9 mouse cellular contexts compared by ENCODE assay signal in genomic region chr1:70725655-70726066, GRCm38 (mm10). TPM values are rescaled to one million over a fixed set of nuclear protein-coding genes. Genes with fewer than 3 reads are reported as not detected.
A peak's percentile ranks its signal among the peaks of the same experiment; 100 is the strongest.
DNase-seq lines count a peak whose midpoint lies in the region; ATAC-seq lines count a peak whose summit lies in the region.
"Had no signal": no experiment of that assay in that cellular context is flagged by ENCODE, and none has a peak within 500 bp of the region (broad histone marks: within the 10 kb centered on the region; RNA-seq: fewer than 3 reads in every experiment).

Gene Vwc2l, plus strand, starts transcription at chr1:70725715.

- no peaks in the 10 kb centered on the region for H3K36me3 ChIP-seq in kidney, embryonic 15.5 days
- H3K36me3 ChIP-seq in limb, embryonic 11.5 days (ENCODE audit: control insufficient read depth, insufficient read depth, low read length), result no peaks in the 10 kb centered on the region
- no peaks in the 10 kb centered on the region for H3K36me3 ChIP-seq in neural tube, embryonic 13.5 days
- H3K36me3 ChIP-seq: liver, embryonic 15.5 days had no signal

- peak; percentile 11 to 71 for DNase-seq in heart, adult 18-20 months
- no peak for DNase-seq in heart, adult 11 months
- peak; percentile 2 for DNase-seq in c-Kit-positive CD71-positive TER-119-positive erythroid progenitor cells, embryonic 14.5 days (ENCODE audit: low spot score)
- DNase-seq in frontal cortex, postnatal 25 days (ENCODE audit: low spot score in 2 of 2), result peak; percentile 25 to 42
- peak; percentile 92 for DNase-seq in limb, embryonic 11.5 days (ENCODE audit: low spot score)
- peak; percentile 26 for DNase-seq in urinary bladder, adult 2 months (ENCODE audit: low spot score)

- H3K27me3 ChIP-seq in kidney, embryonic 15.5 days, result peaks cover 6% of the 10 kb centered on the region; the same call in 1 of the 2 replicates
- H3K27me3 ChIP-seq in limb, embryonic 11.5 days (ENCODE audit: control insufficient read depth, insufficient read depth, low read length), result no peaks in the 10 kb centered on the region
- H3K27me3 ChIP-seq in neural tube, embryonic 13.5 days, result no peaks in the 10 kb centered on the region
- H3K27me3 ChIP-seq: liver, embryonic 15.5 days had no signal

- H3K27ac ChIP-seq in kidney, embryonic 15.5 days, result no peak within 1 kb of the TSS
- H3K27ac ChIP-seq in limb, embryonic 11.5 days (replicated peaks; ENCODE audit: low read depth, low read length), result no peak within 1 kb of the TSS
- no peak within 1 kb of the TSS for H3K27ac ChIP-seq in neural tube, embryonic 13.5 days (replicated peaks)
- H3K27ac ChIP-seq: liver, embryonic 15.5 days had no signal

- 8% methylated on average over 13 of the region's 13 CpGs for WGBS in kidney, embryonic 15.5 days
- WGBS in limb, embryonic 11.5 days, result 13% methylated on average over 13 of the region's 13 CpGs
- WGBS in neural tube, embryonic 13.5 days, result 7% methylated on average over 13 of the region's 13 CpGs

- ATAC-seq in kidney, embryonic 15.5 days (replicated peaks; ENCODE audit: low FRiP score), result peak; percentile 81
- ATAC-seq in limb, embryonic 11.5 days (ENCODE audit: insufficient number of reproducible peaks, low FRiP score, low TSS enrichment, low read depth), result 0 out of 2 replicates have a peak, but pooled peaks have one; percentile 54
- peak; percentile 87 for ATAC-seq in neural tube, embryonic 13.5 days (ENCODE audit: low read depth)

- H3K9ac ChIP-seq in kidney, embryonic 15.5 days, result no peak within 1 kb of the TSS
- no peak within 1 kb of the TSS for H3K9ac ChIP-seq in limb, embryonic 11.5 days (ENCODE audit: low read length)
- peak within 1 kb of the TSS; percentile 65 for H3K9ac ChIP-seq in neural tube, embryonic 13.5 days
- H3K9ac ChIP-seq: liver, embryonic 15.5 days had no signal

- no peak within 1 kb of the TSS for H3K4me3 ChIP-seq in kidney, embryonic 15.5 days (replicated peaks)
- no peak within 1 kb of the TSS for H3K4me3 ChIP-seq in limb, embryonic 11.5 days (ENCODE audit: low read depth, low read length)
- peak within 1 kb of the TSS; percentile 35 for H3K4me3 ChIP-seq in neural tube, embryonic 13.5 days
- H3K4me3 ChIP-seq: liver, embryonic 15.5 days had no signal

- H3K9me3 ChIP-seq in kidney, embryonic 15.5 days (replicated peaks), result no peaks in the 10 kb centered on the region
- H3K9me3 ChIP-seq in limb, embryonic 11.5 days (ENCODE audit: control insufficient read depth, low read length), result no peaks in the 10 kb centered on the region
- no peaks in the 10 kb centered on the region for H3K9me3 ChIP-seq in neural tube, embryonic 13.5 days
- H3K9me3 ChIP-seq: liver, embryonic 15.5 days had no signal

- H3K4me1 ChIP-seq in kidney, embryonic 15.5 days, result no peaks in the 10 kb centered on the region
- H3K4me1 ChIP-seq in limb, embryonic 11.5 days (ENCODE audit: control insufficient read depth, insufficient read depth, low read length), result no peaks in the 10 kb centered on the region
- no peaks in the 10 kb centered on the region for H3K4me1 ChIP-seq in neural tube, embryonic 13.5 days (replicated peaks)
- H3K4me1 ChIP-seq: liver, embryonic 15.5 days had no signal

- no peak within 1 kb of the TSS for H3K4me2 ChIP-seq in kidney, embryonic 15.5 days
- no peak within 1 kb of the TSS for H3K4me2 ChIP-seq in limb, embryonic 11.5 days (ENCODE audit: low read depth, severe bottlenecking)
- peak within 1 kb of the TSS; percentile 58 for H3K4me2 ChIP-seq in neural tube, embryonic 13.5 days
- H3K4me2 ChIP-seq: liver, embryonic 15.5 days had no signal

RNA-seq across cellular contexts. Expression of gene Vwc2l, which starts in this region (rescaled TPM):
- total RNA-seq in heart, adult 18-20 months (2021), result not detected
- polyA plus RNA-seq in kidney, embryonic 15.5 days (2015; fragmentation: Nextera tagmentation; extraction: Ambion mirVana), result 0.21 TPM in 1 of 2 replicates, not detected in the other
- not detected in 2 replicates for polyA plus RNA-seq in limb, embryonic 11.5 days (2014; fragmentation: Nextera tagmentation; extraction: Ambion mirVana)
- polyA plus RNA-seq in neural tube, embryonic 13.5 days (2015; fragmentation: Nextera tagmentation; extraction: Ambion mirVana), result 3.5 and 4.5 TPM in 2 replicates
- polyA plus RNA-seq in urinary bladder, adult 2 months (2012; rRNA removed), result not detected in 2 replicates

Comparison
In these comparisons a context has a peak if more than half of its experiments do, and no peak if none do; other contexts are left out.
1. Peak in DNase-seq in heart, adult 18-20 months; RNA of the gene not detected or under 1 TPM.
2. Peak in ATAC-seq in kidney, embryonic 15.5 days; RNA of the gene not detected or under 1 TPM.
3. Peak in DNase-seq and ATAC-seq in limb, embryonic 11.5 days; RNA of the gene not detected or under 1 TPM.
4. Peak in DNase-seq in urinary bladder, adult 2 months; RNA of the gene not detected or under 1 TPM.